Mouse (Mus musculus): ENCODE results near the gene Acadvl. TPM values are rescaled to one million over a fixed set of nuclear protein-coding genes. Genes with fewer than 3 reads are reported as not detected.

The Acadvl gene
- polyA plus RNA-seq (2016; fragmentation: Nextera tagmentation; extraction: Ambion mirVana), result 42.2 and 46.3 TPM in 2 replicates

- Histone ChIP-seq H3K9me3 (no peaks in the 10 kb centered on the region), H3K27me3 (replicated peaks; ENCODE audit: low read depth, poor library complexity, severe bottlenecking) (no peaks in the 10 kb centered on the region), H3K27ac (replicated peaks) (peak within 1 kb of the TSS; percentile 81), H3K36me3 (replicated peaks) (peaks cover 45% of the 10 kb centered on the region), H3K4me3 (peak within 1 kb of the TSS; percentile 67), H3K4me1 (peaks cover 63% of the 10 kb centered on the region)
- peak; percentile 86 for DNase-seq (ENCODE audit: low spot score)
- WGBS, result 1% methylated on average over 35 of the region's 35 CpGs
These were observed at the start of gene Acadvl for GRCm38 (mm10) chr11:70014880-70015558. TSS of gene Acadvl (minus strand) at chr11:70015411.

GRCm38 (mm10) chr11:70063053-70063452 is 47.8 kb upstream of the Acadvl start:
- WGBS, result 71% methylated on average over 3 of the region's 3 CpGs

GRCm38 (mm10) chr11:70059930-70060329 is 44.7 kb upstream of the Acadvl start:
- Histone ChIP-seq H3K36me3 (replicated peaks) (no peaks in the 10 kb centered on the region), H3K4me3 (no peak overlapping the region), H3K9me3 (peaks cover 4% of the 10 kb centered on the region), H3K27ac (replicated peaks) (no peak overlapping the region), H3K27me3 (replicated peaks; ENCODE audit: low read depth, poor library complexity, severe bottlenecking) (peaks cover 7% of the 10 kb centered on the region), H3K4me1 (peaks cover 22% of the 10 kb centered on the region)
- WGBS, result 68% methylated on average over 6 of the region's 6 CpGs
- DNase-seq (ENCODE audit: low spot score), result no peak

More at GRCm38 (mm10) chr11:70063053-70063452, 47.8 kb upstream of the Acadvl start:
- Histone ChIP-seq H3K36me3 (replicated peaks) (no peaks in the 10 kb centered on the region), H3K27me3 (replicated peaks; ENCODE audit: low read depth, poor library complexity, severe bottlenecking) (no peaks in the 10 kb centered on the region), H3K4me3 (no peak overlapping the region), H3K9me3 (peaks cover 4% of the 10 kb centered on the region), H3K4me1 (peaks cover 12% of the 10 kb centered on the region; the same call in 1 of the 2 replicates), H3K27ac (replicated peaks) (no peak overlapping the region)
- no peak for DNase-seq (ENCODE audit: low spot score)

GRCm38 (mm10) chr11:70057805-70058204 is 42.6 kb upstream of the Acadvl start:
- Histone ChIP-seq H3K9me3 (no peaks in the 10 kb centered on the region), H3K27me3 (replicated peaks; ENCODE audit: low read depth, poor library complexity, severe bottlenecking) (peaks cover 16% of the 10 kb centered on the region), H3K27ac (replicated peaks) (no peak overlapping the region), H3K36me3 (replicated peaks) (no peaks in the 10 kb centered on the region), H3K4me1 (peaks cover 22% of the 10 kb centered on the region), H3K4me3 (no peak overlapping the region)
- WGBS, result 80% methylated on average over 9 of the region's 9 CpGs
- no peak for DNase-seq (ENCODE audit: low spot score)

- H3K4me3 ChIP-seq, result peak overlapping the region; percentile 31
- H3K9me3 ChIP-seq, result no peaks in the 10 kb centered on the region
- H3K36me3 ChIP-seq (replicated peaks), result no peaks in the 10 kb centered on the region
- H3K4me1 ChIP-seq, result peaks cover 22% of the 10 kb centered on the region
- DNase-seq (ENCODE audit: low spot score), result peak; percentile 82
- peaks cover 16% of the 10 kb centered on the region for H3K27me3 ChIP-seq (replicated peaks; ENCODE audit: low read depth, poor library complexity, severe bottlenecking)
- 25% methylated on average over 18 of the region's 18 CpGs for WGBS
- H3K27ac ChIP-seq (replicated peaks), result no peak overlapping the region; the same call in 1 of the 2 replicates
These were observed 40.5 kb upstream of the Acadvl start for GRCm38 (mm10) chr11:70055618-70056214.

- no peak within 1 kb of the TSS for H3K27ac ChIP-seq (replicated peaks)
- peaks cover 27% of the 10 kb centered on the region for H3K4me1 ChIP-seq
- peaks cover 16% of the 10 kb centered on the region for H3K27me3 ChIP-seq (replicated peaks; ENCODE audit: low read depth, poor library complexity, severe bottlenecking)
- H3K36me3 ChIP-seq (replicated peaks), result no peaks in the 10 kb centered on the region
- no peak for DNase-seq (ENCODE audit: low spot score)
- no peaks in the 10 kb centered on the region for H3K9me3 ChIP-seq
- WGBS, result 81% methylated on average over 10 of the region's 10 CpGs
- H3K4me3 ChIP-seq, result no peak within 1 kb of the TSS
These were observed 38.8 kb upstream of the Acadvl start, which contains the start of gene Asgr1 for GRCm38 (mm10) chr11:70053898-70054570. TSS of gene Asgr1 (plus strand) at chr11:70054085.

- WGBS, result 81% methylated on average over 7 of the region's 7 CpGs
- no peaks in the 10 kb centered on the region for H3K9me3 ChIP-seq
- peaks cover 16% of the 10 kb centered on the region for H3K27me3 ChIP-seq (replicated peaks; ENCODE audit: low read depth, poor library complexity, severe bottlenecking)
- no peaks in the 10 kb centered on the region for H3K36me3 ChIP-seq (replicated peaks)
- no peak overlapping the region for H3K27ac ChIP-seq (replicated peaks)
- H3K4me1 ChIP-seq, result peaks cover 30% of the 10 kb centered on the region
- no peak for DNase-seq (ENCODE audit: low spot score)
- no peak overlapping the region for H3K4me3 ChIP-seq
These were observed 37.9 kb upstream of the Acadvl start for GRCm38 (mm10) chr11:70053156-70053555.

- H3K9me3 ChIP-seq, result no peaks in the 10 kb centered on the region
- 61% methylated on average over 10 of the region's 10 CpGs for WGBS
- H3K27ac ChIP-seq (replicated peaks), result no peak overlapping the region
- H3K4me3 ChIP-seq, result no peak overlapping the region
- H3K4me1 ChIP-seq, result peaks cover 18% of the 10 kb centered on the region
- DNase-seq (ENCODE audit: low spot score), result no peak
- H3K36me3 ChIP-seq (replicated peaks), result peaks cover 9% of the 10 kb centered on the region
- peaks cover 8% of the 10 kb centered on the region for H3K27me3 ChIP-seq (replicated peaks; ENCODE audit: low read depth, poor library complexity, severe bottlenecking)
These were observed 34.6 kb upstream of the Acadvl start for GRCm38 (mm10) chr11:70049816-70050215.

GRCm38 (mm10) chr11:70049366-70049765 is 34.2 kb upstream of the Acadvl start:
- no peak for DNase-seq (ENCODE audit: low spot score)
- H3K4me3 ChIP-seq, result no peak overlapping the region
- WGBS, result 51% methylated on average over 6 of the region's 6 CpGs
- 0 out of 2 replicates have a peak, but pooled peaks cover 6% of the 10 kb centered on the region for H3K27me3 ChIP-seq (replicated peaks; ENCODE audit: low read depth, poor library complexity, severe bottlenecking)
- H3K27ac ChIP-seq (replicated peaks), result no peak overlapping the region
- peaks cover 23% of the 10 kb centered on the region for H3K4me1 ChIP-seq
- H3K36me3 ChIP-seq (replicated peaks), result peaks cover 13% of the 10 kb centered on the region
- H3K9me3 ChIP-seq, result no peaks in the 10 kb centered on the region

GRCm38 (mm10) chr11:70045435-70045834 is 30.2 kb upstream of the Acadvl start:
- Histone ChIP-seq H3K4me1 (peaks cover 28% of the 10 kb centered on the region), H3K27ac (replicated peaks) (peak overlapping the region; percentile 57; the same call in 1 of the 2 replicates), H3K9me3 (no peaks in the 10 kb centered on the region), H3K4me3 (0 out of 2 replicates have a peak overlapping the region, but pooled peaks have one; percentile 5), H3K27me3 (replicated peaks; ENCODE audit: low read depth, poor library complexity, severe bottlenecking) (no peaks in the 10 kb centered on the region), H3K36me3 (replicated peaks) (peaks cover 52% of the 10 kb centered on the region)
- no peak for DNase-seq (ENCODE audit: low spot score)
- 30% methylated on average over 9 of the region's 9 CpGs for WGBS

- 82% methylated on average over 7 of the region's 7 CpGs for WGBS
- no peak for DNase-seq (ENCODE audit: low spot score)
- Histone ChIP-seq H3K36me3 (replicated peaks) (peaks cover 70% of the 10 kb centered on the region), H3K27me3 (replicated peaks; ENCODE audit: low read depth, poor library complexity, severe bottlenecking) (no peaks in the 10 kb centered on the region), H3K4me3 (no peak overlapping the region; the same call in 1 of the 2 replicates), H3K4me1 (peaks cover 21% of the 10 kb centered on the region), H3K27ac (replicated peaks) (0 out of 2 replicates have a peak overlapping the region, but pooled peaks have one; percentile 27), H3K9me3 (no peaks in the 10 kb centered on the region)
These were observed 28.5 kb upstream of the Acadvl start for GRCm38 (mm10) chr11:70043665-70044064.

GRCm38 (mm10) chr11:70042309-70043085 is 27.3 kb upstream of the Acadvl start:
- Histone ChIP-seq H3K36me3 (replicated peaks) (peaks cover 82% of the 10 kb centered on the region), H3K27ac (replicated peaks) (0 out of 2 replicates have a peak overlapping the region, but pooled peaks have one; percentile 27)
- WGBS, result 89% methylated on average over 23 of the region's 23 CpGs

More at GRCm38 (mm10) chr11:70042309-70043085, 27.3 kb upstream of the Acadvl start:
- Histone ChIP-seq H3K27me3 (replicated peaks; ENCODE audit: low read depth, poor library complexity, severe bottlenecking) (no peaks in the 10 kb centered on the region), H3K9me3 (no peaks in the 10 kb centered on the region), H3K4me1 (peaks cover 21% of the 10 kb centered on the region), H3K4me3 (no peak overlapping the region)
- no peak for DNase-seq (ENCODE audit: low spot score)

Measured in embryonic facial prominence, embryonic 10.5 days (tissue).